Mouse (Mus musculus): ENCODE measurements around the gene Dnaja3.
"Not testable (repeated sequence)": the region's sequence is repeated elsewhere in the genome, so short reads cannot be mapped to it uniquely, and the experiment has no call there.

Gene Dnaja3

GRCm38 (mm10) chr16:4725780-4726527 lies 86.2 kb downstream of the Dnaja3 start, which contains the start of gene Hmox2:
Hmox2 (plus strand) TSS chr16:4726361.
- DNase-seq (ENCODE audit: low spot score): peak; percentile 95

- DNase-seq (ENCODE audit: low spot score): peak; percentile 32
Measured at GRCm38 (mm10) chr16:4726528-4727128, 86.8 kb downstream of the Dnaja3 start.

GRCm38 (mm10) chr16:4727526-4727925 lies 87.7 kb downstream of the Dnaja3 start:
- no peak for DNase-seq (ENCODE audit: low spot score)

GRCm38 (mm10) chr16:4727963-4728362 lies 88.2 kb downstream of the Dnaja3 start:
- DNase-seq (ENCODE audit: low spot score): no peak

GRCm38 (mm10) chr16:4730776-4731358 lies 91.1 kb downstream of the Dnaja3 start:
- no peak for DNase-seq (ENCODE audit: low spot score)

GRCm38 (mm10) chr16:4736262-4736661 lies 96.5 kb downstream of the Dnaja3 start:
- no peak for DNase-seq (ENCODE audit: low spot score)

- DNase-seq (ENCODE audit: low spot score): no peak
Measured at GRCm38 (mm10) chr16:4739994-4740393, 100.2 kb downstream of the Dnaja3 start.

GRCm38 (mm10) chr16:4742186-4742585 lies 102.4 kb downstream of the Dnaja3 start:
- DNase-seq (ENCODE audit: low spot score): no peak

GRCm38 (mm10) chr16:4752155-4752554 lies 112.4 kb downstream of the Dnaja3 start:
- DNase-seq (ENCODE audit: low spot score): no peak

GRCm38 (mm10) chr16:4754045-4754444 lies 114.3 kb downstream of the Dnaja3 start:
- DNase-seq (ENCODE audit: low spot score): no peak

GRCm38 (mm10) chr16:4756660-4757335 lies 117.0 kb downstream of the Dnaja3 start:
- not testable (repeated sequence) for DNase-seq (ENCODE audit: low spot score)

Data from urinary bladder, postnatal 14 days (tissue).